Mouse (Mus musculus): ENCODE data around the gene Amigo2. TPM values are rescaled to one million over a fixed set of nuclear protein-coding genes. Genes with fewer than 3 reads are reported as not detected.

Amigo2 gene
- total and polyA plus RNA-seq, 3 experiments, result not detected

DNA sequence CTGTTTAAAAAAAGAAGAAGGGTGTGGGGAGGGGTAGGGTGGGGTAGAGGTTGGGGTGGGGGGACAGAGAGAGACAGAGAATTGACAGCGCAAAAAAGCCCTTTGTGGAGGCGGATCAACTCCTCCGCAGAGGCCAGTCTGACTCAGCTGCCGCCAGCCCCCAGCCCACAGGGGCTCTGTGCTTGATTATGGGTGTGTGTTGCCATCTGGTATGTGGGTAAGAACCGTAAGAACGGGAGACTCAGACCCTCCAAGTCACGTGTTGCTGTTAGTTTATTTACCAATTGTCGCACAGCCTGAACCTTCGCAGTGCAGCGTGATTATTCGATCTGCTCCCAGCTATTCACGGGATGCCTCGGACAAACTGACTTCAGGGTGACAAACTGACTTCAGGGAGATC, 41.6 kb upstream of the Amigo2 start:
- H3K4me1 ChIP-seq (ENCODE audit: control insufficient read depth in 1 of 2, insufficient read depth in 2 of 2, low read length in 2 of 2), result no peaks in the 10 kb centered on the region
- no peaks in the 10 kb centered on the region for H3K36me3 ChIP-seq (ENCODE audit: control insufficient read depth in 1 of 2, insufficient read depth in 2 of 2, low read length in 2 of 2)
- DNase-seq (ENCODE audit: low read depth, low spot score), result no peak
- H3K9ac ChIP-seq (ENCODE audit: control insufficient read depth, low read depth, low read length, poor library complexity, severe bottlenecking), result no peak overlapping the region
- no peaks in the 10 kb centered on the region for H3K79me2 ChIP-seq (ENCODE audit: control insufficient read depth, insufficient read depth, low read length, poor library complexity)
- no peaks in the 10 kb centered on the region; a peak in 1 of 4 replicates for H3K27me3 ChIP-seq (ENCODE audit: control insufficient read depth in 1 of 2, insufficient read depth in 2 of 2, low read length in 2 of 2)
- no peak overlapping the region for H3K4me3 ChIP-seq (ENCODE audit: control insufficient read depth in 1 of 2, insufficient read depth in 1 of 2, low read depth in 2 of 2, low read length in 2 of 2)
- no peak overlapping the region for H3K27ac ChIP-seq (ENCODE audit: control insufficient read depth, low read depth, low read length)
- H3K9me3 ChIP-seq (replicated peaks; ENCODE audit: insufficient read depth, low read length), result no peaks in the 10 kb centered on the region
- TF ChIP-seq MEF2A (IDR thresholded peaks at IDR 0.05; ENCODE audit: extremely low read depth, insufficient replicate concordance, low read depth, low read length, poor library complexity, severe bottlenecking) (no peak), MYC (IDR thresholded peaks at IDR 0.05; ENCODE audit: low read depth, low read length) (no peak), CHD2 (IDR thresholded peaks at IDR 0.05; ENCODE audit: low read length) (no peak), EP300 (IDR thresholded peaks at IDR 0.05; ENCODE audit: low read depth in 1 of 2, low read length in 2 of 2) (no peak), NELFE (IDR thresholded peaks at IDR 0.05; ENCODE audit: low read depth, low read length) (no peak), POLR2AphosphoS5 (IDR thresholded peaks at IDR 0.05; ENCODE audit: borderline replicate concordance, low read depth, low read length) (no peak), USF2 (IDR thresholded peaks at IDR 0.05; ENCODE audit: borderline replicate concordance in 1 of 2, insufficient read depth in 1 of 2, low read depth in 1 of 2, low read length in 2 of 2) (no peak), ZNF384 (IDR thresholded peaks at IDR 0.05; ENCODE audit: low read depth, low read length) (no peak), JUND (IDR thresholded peaks at IDR 0.05; ENCODE audit: low read depth, low read length) (no peak), MYB (IDR thresholded peaks at IDR 0.05; ENCODE audit: low read depth, low read length) (no peak), MAZ (IDR thresholded peaks at IDR 0.05; ENCODE audit: low read depth, low read length) (no peak), TCF12 (IDR thresholded peaks at IDR 0.05; ENCODE audit: low read depth, low read length) (no peak), MXI1 (IDR thresholded peaks at IDR 0.05; ENCODE audit: low read depth, low read length) (no peak), SIN3A (IDR thresholded peaks at IDR 0.05; ENCODE audit: low read length) (no peak), TAL1 (IDR thresholded peaks at IDR 0.05; ENCODE audit: low read length) (no peak), ZMIZ1 (IDR thresholded peaks at IDR 0.05; ENCODE audit: low read depth, low read length) (no peak), RAD21 (IDR thresholded peaks at IDR 0.05; ENCODE audit: low read depth, low read length) (no peak)

DNA sequence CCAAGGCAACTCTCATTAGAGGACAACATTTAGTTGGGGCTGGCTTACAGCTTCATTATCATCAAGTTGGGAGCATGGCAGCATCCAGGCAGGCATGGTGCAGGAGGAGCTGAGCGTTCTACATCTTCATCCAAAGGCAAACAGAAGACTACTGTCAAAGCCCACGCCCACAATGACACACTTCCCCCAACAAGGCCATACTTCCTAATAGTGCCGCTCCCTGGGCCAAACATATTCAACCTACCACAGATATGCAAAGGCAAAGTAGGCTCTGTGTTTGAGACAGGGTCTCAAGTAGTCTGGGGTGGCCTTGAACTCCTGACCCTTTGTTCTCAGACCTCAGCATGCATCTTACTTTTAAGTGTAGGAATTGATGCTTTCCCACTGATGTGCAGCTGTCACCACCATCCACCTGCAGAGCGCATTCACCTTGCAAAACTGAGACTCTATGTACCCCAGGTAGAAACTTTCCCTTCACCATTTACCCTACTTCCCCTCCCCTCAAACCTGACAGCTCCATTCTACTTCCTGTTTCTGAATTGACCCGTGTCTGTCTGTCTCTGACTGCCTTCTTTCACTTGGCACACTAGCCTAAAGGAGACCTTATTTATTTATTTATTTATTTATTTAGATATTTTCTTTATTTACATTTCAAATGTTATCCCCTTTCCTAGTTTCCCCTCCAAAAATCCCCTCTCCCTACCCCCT, 40.5 kb upstream of the Amigo2 start:
- DNase-seq (ENCODE audit: low read depth, low spot score), result peak; percentile 29
- no peaks in the 10 kb centered on the region for H3K79me2 ChIP-seq (ENCODE audit: control insufficient read depth, insufficient read depth, low read length, poor library complexity)
- no peak overlapping the region for H3K4me3 ChIP-seq (ENCODE audit: control insufficient read depth in 1 of 2, insufficient read depth in 1 of 2, low read depth in 2 of 2, low read length in 2 of 2)
- no peak overlapping the region for H3K9ac ChIP-seq (ENCODE audit: control insufficient read depth, low read depth, low read length, poor library complexity, severe bottlenecking)
- no peaks in the 10 kb centered on the region for H3K9me3 ChIP-seq (replicated peaks; ENCODE audit: insufficient read depth, low read length)
- TF ChIP-seq NRF1 (IDR thresholded peaks at IDR 0.05; ENCODE audit: insufficient read depth, low read depth, low read length, poor library complexity, severe bottlenecking), result no peak
- no peak for TF ChIP-seq POLR2AphosphoS2 (IDR thresholded peaks at IDR 0.05; ENCODE audit: low read length)
- no peak for TF ChIP-seq ZKSCAN1 (IDR thresholded peaks at IDR 0.05; ENCODE audit: low read depth, low read length)
- no peak for TF ChIP-seq MYC (IDR thresholded peaks at IDR 0.05; ENCODE audit: low read depth, low read length)
- no peak for TF ChIP-seq MAX (IDR thresholded peaks at IDR 0.05; ENCODE audit: low read length)
- TF ChIP-seq ZNF384 (IDR thresholded peaks at IDR 0.05; ENCODE audit: low read depth, low read length), result no peak
- H3K4me1 ChIP-seq (ENCODE audit: control insufficient read depth in 1 of 2, insufficient read depth in 2 of 2, low read length in 2 of 2), result no peaks in the 10 kb centered on the region
- no peaks in the 10 kb centered on the region for H3K36me3 ChIP-seq (ENCODE audit: control insufficient read depth in 1 of 2, insufficient read depth in 2 of 2, low read length in 2 of 2)
- no peak overlapping the region for H3K27ac ChIP-seq (ENCODE audit: control insufficient read depth, low read depth, low read length)
- H3K27me3 ChIP-seq (ENCODE audit: control insufficient read depth in 1 of 2, insufficient read depth in 2 of 2, low read length in 2 of 2), result no peaks in the 10 kb centered on the region; a peak in 1 of 4 replicates

Data from MEL (cell line).